Mouse (Mus musculus): ENCODE measurements around the gene Ccdc115.
"Not testable (repeated sequence)": the region's sequence is repeated elsewhere in the genome, so short reads cannot be mapped to it uniquely, and the experiment has no call there.

The Ccdc115 gene

DNA sequence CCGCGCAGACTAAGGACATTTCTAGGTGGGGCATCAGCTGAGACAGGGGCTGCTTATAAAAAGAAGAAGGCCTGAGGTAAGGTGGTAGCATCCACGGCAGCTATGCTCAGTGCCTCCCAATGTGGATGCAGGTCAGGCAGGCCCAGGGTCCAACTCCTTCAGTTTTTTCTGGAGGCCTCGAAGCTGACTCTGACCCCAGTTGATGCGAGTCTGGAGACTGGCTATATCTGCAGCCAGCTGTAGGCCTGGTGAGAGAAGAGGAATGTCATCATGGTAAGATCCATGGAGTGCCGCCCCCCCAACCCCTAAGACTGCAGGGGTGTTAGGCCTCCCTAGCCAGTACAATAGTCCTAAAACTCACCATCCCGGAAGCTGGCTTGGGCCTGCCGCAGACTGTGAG lies 2.1 kb downstream of the Ccdc115 start:
- DNase-seq: not testable (repeated sequence)

- no peak for DNase-seq
Measured at GRCm38 (mm10) chr1:34436374-34436773, 3.1 kb downstream of the Ccdc115 start.

- DNase-seq: no peak
Measured at GRCm38 (mm10) chr1:34435371-34436120, 3.9 kb downstream of the Ccdc115 start.

GRCm38 (mm10) chr1:34434660-34435160 lies 4.8 kb downstream of the Ccdc115 start:
- peak; percentile 93 for DNase-seq

GRCm38 (mm10) chr1:34433891-34434521 lies 5.5 kb downstream of the Ccdc115 start:
- DNase-seq: no peak

DNA sequence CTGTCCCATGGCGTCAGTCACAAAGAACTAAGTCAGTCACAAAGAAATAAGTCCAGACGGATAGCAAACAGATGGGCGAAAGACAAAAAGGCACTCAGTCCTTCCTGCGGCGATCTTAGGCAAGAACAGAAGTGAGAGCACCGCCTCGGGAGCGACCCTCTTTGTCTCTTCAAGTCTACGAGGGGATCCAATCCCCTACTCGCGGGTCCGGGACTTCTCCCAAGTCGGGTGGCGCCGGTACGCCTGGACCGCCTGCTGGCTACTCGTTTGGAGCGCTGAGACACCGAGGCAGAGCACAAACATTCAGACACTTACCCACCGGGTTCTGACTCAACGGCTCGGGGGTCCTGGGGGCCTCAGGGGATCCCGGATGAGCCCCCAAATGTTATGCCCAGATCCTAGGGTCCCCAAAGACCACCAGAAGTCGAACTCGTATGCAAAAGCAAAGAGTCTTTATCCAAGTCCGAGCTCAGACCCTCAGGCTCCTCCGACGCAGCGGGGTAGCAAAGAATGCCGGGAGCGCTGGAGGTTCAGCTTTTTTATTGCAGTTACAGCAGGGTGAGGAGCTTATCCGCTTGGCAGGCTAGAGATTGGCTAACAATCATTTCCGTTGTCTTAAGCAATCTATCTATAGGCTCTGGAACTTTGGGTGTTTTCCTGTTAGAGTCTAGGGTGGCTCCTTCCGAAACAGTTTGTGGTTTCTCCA lies 6.5 kb downstream of the Ccdc115 start:
- DNase-seq: no peak

DNA sequence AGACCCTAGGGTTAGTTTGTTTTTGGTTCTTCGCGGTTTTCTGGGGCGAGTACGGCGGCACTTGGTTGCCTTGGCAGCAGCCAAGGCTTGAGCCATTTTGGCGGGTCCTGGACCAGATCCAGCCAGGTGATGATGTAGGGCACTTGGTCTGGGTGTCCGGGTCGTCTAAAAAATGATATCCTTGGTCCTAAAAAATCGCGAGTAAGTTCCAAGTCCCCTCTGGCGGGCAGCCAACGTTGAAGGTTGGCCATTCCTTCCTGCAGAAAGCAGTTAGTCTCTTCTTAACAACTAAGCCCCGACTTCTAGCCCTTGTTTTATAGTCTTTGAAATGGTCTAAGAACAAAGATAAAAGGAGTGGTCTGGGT lies 7.1 kb downstream of the Ccdc115 start:
- no peak for DNase-seq

- no peak for DNase-seq
Measured at GRCm38 (mm10) chr1:34431431-34431830, 8.0 kb downstream of the Ccdc115 start.

DNA sequence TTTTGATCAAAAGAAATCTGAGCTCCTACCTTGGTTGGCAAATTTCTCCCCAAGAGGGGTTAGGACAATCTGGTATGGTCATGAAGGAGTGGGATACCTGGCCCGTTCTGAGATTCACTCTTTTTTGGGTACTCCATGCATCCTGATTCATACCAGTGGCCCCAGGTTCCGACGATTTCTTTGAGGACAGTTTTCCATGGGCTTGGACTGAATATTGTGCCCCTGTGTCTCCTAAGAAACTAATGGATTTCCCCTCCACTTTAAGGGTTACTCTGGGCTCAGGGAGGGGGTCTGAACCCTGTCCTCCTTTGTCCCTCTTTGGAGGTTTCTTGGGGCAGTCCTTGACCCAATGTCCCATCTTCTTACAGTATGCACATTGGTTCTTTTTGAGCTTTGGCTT lies 8.5 kb downstream of the Ccdc115 start:
- DNase-seq: no peak

GRCm38 (mm10) chr1:34429281-34429680 lies 10.2 kb downstream of the Ccdc115 start:
- DNase-seq: no peak

DNA sequence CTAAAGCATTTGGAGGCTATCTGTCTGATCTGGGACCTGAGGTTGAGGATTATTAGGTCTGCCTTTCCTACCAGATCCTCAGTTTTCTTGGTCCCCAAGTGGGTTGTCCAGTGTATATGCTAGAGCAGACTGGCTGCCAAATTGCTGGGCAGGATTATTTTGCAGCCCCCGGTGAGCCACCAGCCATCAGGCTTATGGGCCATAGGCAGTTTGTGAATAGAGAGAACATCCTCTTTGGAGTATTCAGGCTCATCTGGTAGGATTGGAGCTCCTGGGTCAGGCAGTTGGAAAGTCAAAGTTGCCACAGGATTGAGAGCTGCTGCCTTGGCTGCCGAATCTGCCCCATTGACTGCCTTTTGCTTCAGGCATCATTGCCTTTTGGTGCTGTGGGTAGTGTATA lies 11.0 kb downstream of the Ccdc115 start:
- DNase-seq: no peak

- DNase-seq: no peak
Measured at GRCm38 (mm10) chr1:34399182-34399953, 40.1 kb downstream of the Ccdc115 start.

GRCm38 (mm10) chr1:34396321-34396720 lies 43.2 kb downstream of the Ccdc115 start:
- no peak for DNase-seq

- DNase-seq: no peak
Measured at GRCm38 (mm10) chr1:34389234-34389891, 50.1 kb downstream of the Ccdc115 start.

- DNase-seq: no peak
Measured at GRCm38 (mm10) chr1:34388849-34389233, 50.6 kb downstream of the Ccdc115 start.

- peak; percentile 82 for DNase-seq
Measured at GRCm38 (mm10) chr1:34387346-34388327, 51.8 kb downstream of the Ccdc115 start.

Data from cerebellum, adult 9-11 months (tissue).